Mouse (Mus musculus): ENCODE measurements around the gene Sdc1. TPM values are rescaled to one million over a fixed set of nuclear protein-coding genes. Genes with fewer than 3 reads are reported as not detected.

The Sdc1 gene
- 1 to 10 TPM; 5.2 to 6.9 TPM for total RNA-seq (2021)

- intact Hi-C loops (cut with DNase I) = loop anchor here (2.0 to 5.0 kb wide), 3 partner anchors 86 to 231 kb away; no protein-coding TSS in a partner anchor
- peak; percentile 56 to 69 for DNase-seq
Observed at GRCm38 (mm10) chr12:8770946-8771843, at the start of gene Sdc1. Sdc1 (plus strand) TSS chr12:8771323.

- no peak for DNase-seq
- intact Hi-C loops (cut with DNase I) = no loop called here
Observed at GRCm38 (mm10) chr12:8726890-8727289, 44.2 kb upstream of the Sdc1 start.

- intact Hi-C loops (cut with DNase I) = no loop called here
- DNase-seq = peak; percentile 15 to 16
Observed at GRCm38 (mm10) chr12:8728739-8729138, 42.4 kb upstream of the Sdc1 start.

- no peak for DNase-seq
- intact Hi-C loops (cut with DNase I) = no loop called here
Observed at GRCm38 (mm10) chr12:8753654-8754053, 17.5 kb upstream of the Sdc1 start.

GRCm38 (mm10) chr12:8754116-8754515 lies 17.0 kb upstream of the Sdc1 start:
- peak in 1 of 2 experiments; percentile 27 for DNase-seq
- intact Hi-C loops (cut with DNase I) = no loop called here

- DNase-seq = no peak
- intact Hi-C loops (cut with DNase I) = no loop called here
Observed at GRCm38 (mm10) chr12:8758029-8758428, 13.1 kb upstream of the Sdc1 start.

GRCm38 (mm10) chr12:8759115-8759514 lies 12.0 kb upstream of the Sdc1 start:
- intact Hi-C loops (cut with DNase I) = no loop called here
- no peak for DNase-seq

GRCm38 (mm10) chr12:8759779-8760178 lies 11.3 kb upstream of the Sdc1 start:
- intact Hi-C loops (cut with DNase I) = no loop called here
- DNase-seq = no peak

- intact Hi-C loops (cut with DNase I) = no loop called here
- DNase-seq = no peak
Observed at GRCm38 (mm10) chr12:8760561-8760960, 10.6 kb upstream of the Sdc1 start.

GRCm38 (mm10) chr12:8761058-8761457 lies 10.1 kb upstream of the Sdc1 start:
- no peak for DNase-seq
- intact Hi-C loops (cut with DNase I) = no loop called here

- DNase-seq = no peak
- intact Hi-C loops (cut with DNase I) = no loop called here
Observed at GRCm38 (mm10) chr12:8762667-8763066, 8.5 kb upstream of the Sdc1 start.

- intact Hi-C loops (cut with DNase I) = no loop called here
- no peak for DNase-seq
Observed at GRCm38 (mm10) chr12:8764221-8764930, 6.7 kb upstream of the Sdc1 start.

- intact Hi-C loops (cut with DNase I) = loop anchor here (2.0 to 5.0 kb wide), 3 partner anchors 85 to 230 kb away; no protein-coding TSS in a partner anchor
- peak; percentile 26 to 39 for DNase-seq
Observed at GRCm38 (mm10) chr12:8771844-8772380, 789 bp downstream of the Sdc1 start.

- intact Hi-C loops (cut with DNase I) = loop anchor here (5.0 kb wide), 2 partner anchors 85 to 230 kb away; no protein-coding TSS in a partner anchor
- peak; percentile 46 to 54 for DNase-seq
Observed at GRCm38 (mm10) chr12:8772451-8773143, 1.5 kb downstream of the Sdc1 start.

- no peak for DNase-seq
- intact Hi-C loops (cut with DNase I) = loop anchor here (5.0 kb wide), 2 partner anchors 84 to 229 kb away; no protein-coding TSS in a partner anchor
Observed at GRCm38 (mm10) chr12:8773336-8773735, 2.2 kb downstream of the Sdc1 start.

- intact Hi-C loops (cut with DNase I) = loop anchor here (5.0 kb wide), 2 partner anchors 83 to 228 kb away; no protein-coding TSS in a partner anchor
- no peak for DNase-seq
Observed at GRCm38 (mm10) chr12:8774183-8774582, 3.1 kb downstream of the Sdc1 start.

- intact Hi-C loops (cut with DNase I) = no loop called here
- no peak for DNase-seq
Observed at GRCm38 (mm10) chr12:8776206-8776605, 5.1 kb downstream of the Sdc1 start.

- DNase-seq = no peak
- intact Hi-C loops (cut with DNase I) = no loop called here
Observed at GRCm38 (mm10) chr12:8776741-8777140, 5.6 kb downstream of the Sdc1 start.

- intact Hi-C loops (cut with DNase I) = no loop called here
- no peak for DNase-seq
Observed at GRCm38 (mm10) chr12:8778106-8778505, 7.0 kb downstream of the Sdc1 start.

GRCm38 (mm10) chr12:8779851-8780250 lies 8.7 kb downstream of the Sdc1 start:
- intact Hi-C loops (cut with DNase I) = no loop called here
- no peak for DNase-seq
